Mouse (Mus musculus): ENCODE measurements around the gene Ercc1. TPM values are rescaled to one million over a fixed set of nuclear protein-coding genes. Genes with fewer than 3 reads are reported as not detected.

Gene Ercc1
- polyA plus RNA-seq, 1 experiment: not detected

DNA sequence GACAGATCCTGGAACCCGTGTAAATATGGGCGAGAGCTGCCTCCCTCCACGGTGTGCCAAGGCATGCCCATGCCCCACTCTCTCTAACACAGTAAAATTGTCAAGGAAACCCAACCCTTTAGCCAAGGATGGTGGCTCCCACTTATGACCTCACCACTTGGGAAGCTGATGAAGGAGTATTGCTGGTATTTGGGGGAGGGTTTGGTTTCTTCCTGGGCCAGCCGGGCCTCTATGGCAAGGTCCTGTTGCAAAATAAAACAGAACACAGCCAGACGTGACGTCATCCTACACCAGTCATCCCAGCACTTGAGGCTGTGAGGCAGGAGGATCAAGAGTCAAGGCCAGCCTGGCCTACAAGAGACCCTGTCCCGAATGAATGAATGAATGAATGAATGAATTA, 6.0 kb upstream of the Ercc1 start:
- 69% methylated on average over 7 of the region's 7 CpGs for WGBS
- peaks cover 35% of the 10 kb centered on the region for H3K4me1 ChIP-seq (ENCODE audit: control insufficient read depth, insufficient read depth, low read length)
- no peak for TF ChIP-seq POLR2A (IDR thresholded peaks at IDR 0.05; ENCODE audit: insufficient read depth, low read depth, low read length)
- no peak for TF ChIP-seq CTCF (IDR thresholded peaks at IDR 0.05; ENCODE audit: insufficient read depth, low read depth, low read length)
- no peak overlapping the region for H3K27ac ChIP-seq (ENCODE audit: insufficient read depth, low read depth, low read length)
- no peak overlapping the region for H3K4me3 ChIP-seq (ENCODE audit: insufficient read depth, low read depth, low read length)

DNA sequence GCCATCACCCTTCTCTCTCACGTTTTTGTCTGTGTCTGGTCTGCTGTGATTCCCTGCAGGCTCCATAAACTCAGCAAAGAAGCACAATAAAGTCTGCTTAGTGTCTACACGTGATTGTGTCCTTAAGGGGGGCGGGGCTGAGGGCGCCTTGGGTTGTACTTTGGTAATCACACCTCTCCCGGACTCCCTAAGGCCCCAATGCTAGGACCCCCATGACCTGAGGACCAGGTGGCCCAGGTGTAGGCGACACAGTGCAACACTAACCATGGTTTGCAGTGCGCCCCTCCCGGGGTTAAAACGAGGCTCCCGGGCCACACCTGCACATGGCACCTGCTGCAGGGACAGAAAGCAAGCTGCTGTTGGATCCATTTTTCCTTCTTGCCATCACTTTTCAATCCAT, 3.3 kb upstream of the Ercc1 start:
- 25% methylated on average over 10 of the region's 10 CpGs for WGBS
- no peak overlapping the region for H3K4me3 ChIP-seq (ENCODE audit: insufficient read depth, low read depth, low read length)
- no peak overlapping the region for H3K27ac ChIP-seq (ENCODE audit: insufficient read depth, low read depth, low read length)
- no peak for TF ChIP-seq CTCF (IDR thresholded peaks at IDR 0.05; ENCODE audit: insufficient read depth, low read depth, low read length)
- TF ChIP-seq POLR2A (IDR thresholded peaks at IDR 0.05; ENCODE audit: insufficient read depth, low read depth, low read length): no peak
- H3K4me1 ChIP-seq (ENCODE audit: control insufficient read depth, insufficient read depth, low read length): peaks cover 40% of the 10 kb centered on the region

DNA sequence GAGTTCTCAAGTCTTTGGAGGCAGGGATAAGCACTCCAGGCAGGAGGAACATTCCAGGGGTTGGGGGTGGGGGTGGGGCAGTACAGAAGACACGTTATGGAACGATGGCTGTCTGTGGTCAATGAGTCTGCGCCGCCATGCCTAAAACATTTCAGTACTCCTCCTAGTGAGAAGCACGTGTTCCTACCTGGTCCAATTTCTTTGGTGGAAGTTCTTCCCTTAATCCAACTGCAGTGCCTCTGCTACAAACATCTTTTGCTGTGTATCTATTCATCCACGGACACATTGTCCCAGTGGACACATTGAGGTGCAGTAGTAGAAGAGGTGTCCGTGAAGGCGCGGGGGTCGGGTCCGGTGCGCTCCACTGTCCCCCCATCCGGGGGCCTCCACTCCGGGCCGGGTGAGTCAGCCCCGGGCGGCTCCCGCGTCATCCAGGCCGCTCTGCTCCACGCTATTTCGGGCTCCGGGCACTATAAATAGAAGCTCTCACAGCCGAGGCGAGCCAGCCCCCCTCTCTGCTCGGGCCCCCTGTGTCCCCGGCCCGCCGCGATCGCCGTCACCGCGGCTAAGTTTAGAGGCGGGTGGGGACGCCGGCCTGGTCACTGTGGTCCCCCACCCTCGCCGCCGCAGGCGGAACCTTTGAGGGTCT, 2.7 kb upstream of the Ercc1 start:
- Histone ChIP-seq H3K4me3 (ENCODE audit: insufficient read depth, low read depth, low read length) (peak overlapping the region; percentile 57), H3K27ac (ENCODE audit: insufficient read depth, low read depth, low read length) (peak overlapping the region; percentile 61), H3K4me1 (ENCODE audit: control insufficient read depth, insufficient read depth, low read length) (peaks cover 39% of the 10 kb centered on the region)
- under 1% methylated on average over 41 of the region's 41 CpGs for WGBS
- no peak for TF ChIP-seq CTCF (IDR thresholded peaks at IDR 0.05; ENCODE audit: insufficient read depth, low read depth, low read length)
- TF ChIP-seq POLR2A (IDR thresholded peaks at IDR 0.05; ENCODE audit: insufficient read depth, low read depth, low read length): no peak

DNA sequence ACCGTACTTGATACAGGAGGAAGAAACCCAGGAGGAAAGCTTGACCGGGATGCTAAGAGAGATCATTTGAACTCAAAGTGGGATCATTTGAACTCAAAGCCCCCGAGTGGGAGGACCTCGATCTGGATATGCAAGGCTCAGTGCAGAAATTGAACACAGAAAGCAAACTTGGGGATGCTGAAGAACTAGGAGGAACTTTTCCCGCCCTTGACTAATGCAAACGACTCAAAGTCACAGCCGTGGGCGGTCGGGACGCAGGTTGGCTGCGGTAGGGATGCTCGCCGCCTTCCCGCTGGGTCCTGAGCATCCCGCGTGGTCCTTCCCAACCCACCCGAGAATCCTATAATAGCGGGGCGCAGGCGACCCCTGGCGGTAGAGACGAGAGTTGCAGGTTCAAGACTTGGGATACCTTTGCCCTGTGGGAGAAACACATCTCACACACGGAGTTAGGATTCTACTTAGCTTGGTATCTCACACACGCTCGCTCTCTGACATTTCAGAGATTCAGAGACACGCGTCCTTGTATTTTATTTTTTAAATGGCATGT, 2.0 kb upstream of the Ercc1 start:
- Histone ChIP-seq H3K4me1 (ENCODE audit: control insufficient read depth, insufficient read depth, low read length) (peaks cover 32% of the 10 kb centered on the region), H3K4me3 (ENCODE audit: insufficient read depth, low read depth, low read length) (peak overlapping the region; percentile 57), H3K27ac (ENCODE audit: insufficient read depth, low read depth, low read length) (peak overlapping the region; percentile 61)
- TF ChIP-seq POLR2A (IDR thresholded peaks at IDR 0.05; ENCODE audit: insufficient read depth, low read depth, low read length) (no peak), CTCF (IDR thresholded peaks at IDR 0.05; ENCODE audit: insufficient read depth, low read depth, low read length) (peak; percentile 96)
- under 1% methylated on average over 27 of the region's 27 CpGs for WGBS

DNA sequence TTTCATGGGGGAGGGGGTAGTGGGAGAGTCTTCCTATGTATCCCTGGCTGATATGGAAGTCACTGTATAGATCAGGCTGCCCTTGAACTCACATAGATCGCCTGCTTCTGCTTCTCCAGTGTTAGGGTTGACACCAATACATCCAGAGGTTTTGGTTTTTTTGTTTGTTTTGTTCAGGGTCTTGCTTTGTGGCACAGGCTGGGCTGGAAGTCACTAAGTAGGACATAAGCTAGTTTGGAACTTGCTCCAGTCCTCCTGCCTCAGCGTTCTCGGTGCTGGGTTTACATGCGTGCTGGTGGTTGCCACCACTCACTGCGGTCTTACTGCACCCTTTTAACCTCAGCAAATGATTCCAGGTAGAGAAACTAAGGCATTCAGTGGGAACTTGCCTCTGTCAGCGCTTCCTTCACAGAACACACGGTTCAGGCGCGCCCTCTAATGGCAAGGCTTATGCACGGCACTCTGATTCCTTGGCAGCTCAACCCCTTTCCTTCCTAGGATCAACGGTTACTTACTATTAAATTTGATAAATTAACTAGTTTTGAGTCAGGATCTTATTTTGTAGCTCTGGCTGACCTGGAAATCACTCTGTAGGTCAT, 1.3 kb upstream of the Ercc1 start:
- Histone ChIP-seq H3K4me1 (ENCODE audit: control insufficient read depth, insufficient read depth, low read length) (peaks cover 25% of the 10 kb centered on the region), H3K4me3 (ENCODE audit: insufficient read depth, low read depth, low read length) (peak overlapping the region; percentile 19; the same call in 1 of the 2 replicates), H3K27ac (ENCODE audit: insufficient read depth, low read depth, low read length) (no peak overlapping the region)
- TF ChIP-seq POLR2A (IDR thresholded peaks at IDR 0.05; ENCODE audit: insufficient read depth, low read depth, low read length) (no peak), CTCF (IDR thresholded peaks at IDR 0.05; ENCODE audit: insufficient read depth, low read depth, low read length) (peak; percentile 81; the same call in 1 of the 2 replicates)
- 2% methylated on average over 11 of the region's 11 CpGs for WGBS

DNA sequence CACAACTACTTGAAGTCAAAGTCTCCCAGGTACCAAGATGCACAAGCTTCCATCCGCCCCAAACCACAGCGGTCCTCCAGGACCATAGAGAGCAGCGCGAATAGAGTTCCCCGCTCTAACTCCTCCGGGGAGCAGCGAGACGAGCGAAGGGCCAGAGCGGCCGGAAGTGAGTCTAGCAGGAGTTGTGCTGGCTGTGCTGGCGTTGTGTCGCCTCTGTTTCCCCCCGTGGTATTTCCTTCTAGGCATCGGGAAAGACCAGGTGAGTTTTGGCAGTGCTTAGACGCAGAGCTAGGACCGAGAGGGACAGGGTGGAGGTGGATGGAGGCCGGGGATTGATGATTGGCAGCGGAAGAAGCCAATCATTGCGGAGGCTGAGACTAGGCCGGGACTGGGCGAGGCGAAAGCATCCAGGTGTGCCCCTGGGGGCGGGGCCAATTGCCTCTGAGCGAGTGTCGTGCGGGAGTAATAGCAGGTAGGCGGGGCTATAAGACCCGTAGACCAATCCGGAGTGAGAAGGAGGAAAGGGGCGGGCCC, 427 bp downstream of the Ercc1 start:
- Histone ChIP-seq H3K4me3 (ENCODE audit: insufficient read depth, low read depth, low read length) (peak overlapping the region; percentile 77), H3K27ac (ENCODE audit: insufficient read depth, low read depth, low read length) (peak overlapping the region; percentile 91), H3K4me1 (ENCODE audit: control insufficient read depth, insufficient read depth, low read length) (peaks cover 21% of the 10 kb centered on the region)
- peak; percentile 47; the same call in 1 of the 2 replicates for TF ChIP-seq POLR2A (IDR thresholded peaks at IDR 0.05; ENCODE audit: insufficient read depth, low read depth, low read length)
- TF ChIP-seq CTCF (IDR thresholded peaks at IDR 0.05; ENCODE audit: insufficient read depth, low read depth, low read length): no peak
- under 1% methylated on average over 31 of the region's 31 CpGs for WGBS

DNA sequence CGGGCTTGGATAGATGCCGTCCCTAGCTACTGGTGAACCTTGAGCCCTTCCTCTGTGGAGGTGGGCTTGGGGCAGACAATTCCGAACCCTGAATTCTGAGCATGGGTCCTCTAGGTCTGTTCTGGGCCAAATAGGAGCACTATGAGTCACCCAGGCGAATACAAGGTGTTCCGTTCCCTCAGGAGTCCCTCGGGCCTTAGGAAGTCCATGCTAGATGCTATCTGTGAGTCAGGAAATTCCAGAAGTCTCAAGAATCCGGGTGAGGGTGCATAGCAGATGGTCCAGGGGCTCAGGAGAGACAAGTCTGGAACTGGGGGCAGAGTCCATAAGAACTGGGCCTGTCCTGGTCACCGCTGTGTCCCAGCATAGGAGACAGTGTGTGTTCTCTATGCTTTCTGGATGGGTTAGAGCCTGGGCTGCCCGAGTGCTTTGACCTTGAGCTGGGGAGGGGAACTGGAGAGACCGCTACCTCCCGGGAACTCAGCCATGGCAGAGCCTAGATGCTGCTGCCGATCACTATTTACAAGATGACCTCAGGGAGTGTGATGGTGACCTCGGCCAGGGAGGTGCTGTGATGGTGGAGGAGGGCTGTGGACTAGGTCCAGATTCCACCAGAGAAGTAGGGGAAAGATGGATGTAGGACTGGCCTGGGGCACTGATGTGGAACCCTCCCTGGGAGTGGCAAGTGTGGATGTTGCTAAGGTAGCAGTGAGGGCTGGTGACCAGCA, 4.8 kb downstream of the Ercc1 start:
- Histone ChIP-seq H3K4me1 (ENCODE audit: control insufficient read depth, insufficient read depth, low read length) (peaks cover 7% of the 10 kb centered on the region), H3K27ac (ENCODE audit: insufficient read depth, low read depth, low read length) (no peak overlapping the region), H3K4me3 (ENCODE audit: insufficient read depth, low read depth, low read length) (no peak overlapping the region)
- WGBS: 88% methylated on average over 13 of the region's 13 CpGs
- TF ChIP-seq CTCF (IDR thresholded peaks at IDR 0.05; ENCODE audit: insufficient read depth, low read depth, low read length): no peak
- no peak for TF ChIP-seq POLR2A (IDR thresholded peaks at IDR 0.05; ENCODE audit: insufficient read depth, low read depth, low read length)

DNA sequence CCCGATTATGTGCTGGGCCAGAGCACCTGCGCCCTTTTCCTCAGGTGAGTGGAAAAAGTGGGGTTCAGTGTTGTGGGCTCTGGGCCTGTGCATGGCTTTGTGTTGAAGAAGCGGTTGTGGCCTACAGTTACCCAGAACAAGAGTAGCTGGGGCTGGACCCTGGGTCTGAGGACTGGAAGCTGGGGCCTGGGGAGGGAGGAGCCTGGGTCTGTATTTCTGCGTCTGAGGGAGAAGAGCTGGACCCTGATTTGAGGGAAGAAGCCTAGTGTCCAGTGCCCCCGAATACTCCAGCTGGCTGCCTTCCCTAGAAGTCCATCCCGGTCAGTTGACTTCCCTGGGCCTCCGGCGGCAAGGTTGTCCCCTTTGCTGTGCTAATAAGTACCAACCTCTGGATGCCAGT, 5.6 kb downstream of the Ercc1 start:
- Histone ChIP-seq H3K4me1 (ENCODE audit: control insufficient read depth, insufficient read depth, low read length) (peaks cover 5% of the 10 kb centered on the region), H3K4me3 (ENCODE audit: insufficient read depth, low read depth, low read length) (no peak overlapping the region), H3K27ac (ENCODE audit: insufficient read depth, low read depth, low read length) (no peak overlapping the region)
- no peak for TF ChIP-seq CTCF (IDR thresholded peaks at IDR 0.05; ENCODE audit: insufficient read depth, low read depth, low read length)
- WGBS: 94% methylated on average over 8 of the region's 8 CpGs

Data from olfactory bulb, adult 2 months (tissue).